Mouse (Mus musculus): Measurements from ENCODE around the gene Wdr60. TPM values are rescaled to one million over a fixed set of nuclear protein-coding genes. Genes with fewer than 3 reads are reported as not detected.

Gene Wdr60
- polyA plus RNA-seq (2014; fragmentation: Nextera tagmentation; extraction: Ambion mirVana) = 16.3 and 17.8 TPM in 2 replicates

DNA sequence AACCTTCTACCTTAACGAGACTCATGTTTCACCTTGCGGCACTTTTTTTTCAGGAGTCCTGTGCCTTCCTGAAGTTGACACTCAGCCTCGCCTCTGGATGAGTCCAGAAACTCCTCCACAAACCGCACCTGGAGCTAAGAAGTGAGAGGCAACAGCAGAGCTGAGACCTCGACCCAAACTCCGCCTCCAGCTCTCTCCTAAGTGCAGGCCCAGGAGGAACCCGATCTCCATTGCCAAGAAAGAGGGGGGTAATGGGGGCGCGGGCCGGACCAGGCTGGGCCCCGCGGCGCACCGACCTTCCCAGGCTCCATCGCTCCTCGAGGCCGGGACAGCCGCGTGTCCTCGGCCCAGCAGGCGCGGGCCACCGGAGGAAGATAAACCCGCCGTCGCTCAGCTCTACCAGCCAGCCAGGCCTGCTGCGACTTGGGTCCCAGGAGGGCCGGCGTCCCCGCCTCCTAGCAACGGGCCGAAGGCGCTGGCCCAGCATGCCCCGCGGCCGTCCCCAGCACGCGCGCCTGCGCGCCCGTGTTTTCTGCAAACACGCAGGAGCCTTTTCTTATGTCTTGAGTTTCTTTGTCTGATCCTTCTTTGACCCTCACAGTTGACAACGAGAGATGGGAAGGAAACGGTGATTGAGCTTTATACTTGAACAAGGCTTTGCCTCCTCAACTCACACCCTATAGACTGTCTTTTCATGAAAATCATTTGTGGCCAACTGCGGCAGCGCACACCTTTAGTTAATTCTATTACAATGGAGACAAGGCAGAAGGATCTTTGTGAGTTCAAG is at the start of gene Wdr60:
TSS of gene Wdr60 (minus strand) at position 468 of the 787 bp plus-strand sequence.
- ATAC-seq (replicated peaks; ENCODE audit: low FRiP score, low TSS enrichment, low read depth) (peak; percentile 99), DNase-seq (ENCODE audit: low spot score) (peak; percentile 90)
- Histone ChIP-seq H3K27me3 (replicated peaks; ENCODE audit: control insufficient read depth, insufficient read depth, low read length) (no peaks in the 10 kb centered on the region), H3K4me1 (replicated peaks; ENCODE audit: control insufficient read depth, insufficient read depth, low read length) (peaks cover 4% of the 10 kb centered on the region), H3K9ac (ENCODE audit: low read length) (peak within 1 kb of the TSS; percentile 73), H3K4me3 (ENCODE audit: low read depth, low read length) (peak within 1 kb of the TSS; percentile 83), H3K9me3 (ENCODE audit: control insufficient read depth, low read length) (no peaks in the 10 kb centered on the region), H3K4me2 (ENCODE audit: low read length) (peak within 1 kb of the TSS; percentile 62), H3K27ac (ENCODE audit: low read depth) (peak within 1 kb of the TSS; percentile 79), H3K36me3 (ENCODE audit: control insufficient read depth, insufficient read depth, low read length) (no peaks in the 10 kb centered on the region)
- WGBS = 4% methylated on average over 47 of the region's 47 CpGs

DNA sequence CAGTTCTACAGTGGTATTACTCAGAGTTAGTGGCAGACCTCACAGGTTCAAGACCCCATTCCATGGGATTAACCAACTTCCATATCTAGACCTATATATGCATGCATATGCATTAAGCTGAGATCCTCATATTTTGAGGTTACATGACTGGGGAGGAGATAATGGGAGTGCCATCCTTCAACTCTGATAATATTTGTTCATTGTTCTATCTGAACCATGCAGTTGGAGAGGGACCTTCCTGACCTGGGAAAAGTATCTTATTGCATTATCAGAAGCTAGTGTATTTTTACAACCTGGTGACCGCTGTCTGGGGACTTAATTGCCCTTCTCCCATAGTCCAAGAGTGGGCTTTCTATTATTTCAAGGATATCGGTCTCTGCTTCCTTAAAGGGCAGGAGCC is 45.8 kb upstream of the Wdr60 start:
- H3K4me1 ChIP-seq (replicated peaks; ENCODE audit: control insufficient read depth, insufficient read depth, low read length) = no peaks in the 10 kb centered on the region
- DNase-seq (ENCODE audit: low spot score) = no peak
- no peak for ATAC-seq (replicated peaks; ENCODE audit: low FRiP score, low TSS enrichment, low read depth)
- no peak overlapping the region for H3K27ac ChIP-seq (ENCODE audit: low read depth)
- H3K4me3 ChIP-seq (ENCODE audit: low read depth, low read length) = no peak overlapping the region
- no peak overlapping the region for H3K9ac ChIP-seq (ENCODE audit: low read length)
- H3K27me3 ChIP-seq (replicated peaks; ENCODE audit: control insufficient read depth, insufficient read depth, low read length) = no peaks in the 10 kb centered on the region
- no peaks in the 10 kb centered on the region for H3K9me3 ChIP-seq (ENCODE audit: control insufficient read depth, low read length)
- H3K36me3 ChIP-seq (ENCODE audit: control insufficient read depth, insufficient read depth, low read length) = no peaks in the 10 kb centered on the region
- H3K4me2 ChIP-seq (ENCODE audit: low read length) = no peak overlapping the region
- 62% methylated on average over 2 of the region's 2 CpGs for WGBS

DNA sequence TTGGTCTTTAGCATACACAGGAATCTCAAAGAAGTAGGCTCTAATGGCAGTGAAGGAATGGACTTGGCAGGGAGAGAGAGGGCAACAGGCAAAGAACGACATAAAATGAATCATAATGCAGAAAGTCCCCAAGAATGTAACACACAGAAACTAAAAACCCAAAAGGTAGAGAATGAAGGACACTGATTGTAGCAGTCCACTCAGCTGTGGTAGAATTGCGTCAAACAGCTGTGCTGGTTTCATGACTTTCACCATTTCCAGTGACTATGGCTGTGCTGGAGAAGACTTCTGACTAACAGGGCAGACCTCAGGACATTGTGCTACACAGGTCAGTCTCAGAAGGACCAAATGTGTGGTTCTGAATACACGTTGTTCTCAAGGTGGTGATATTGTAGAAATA is 45.0 kb upstream of the Wdr60 start:
- H3K4me2 ChIP-seq (ENCODE audit: low read length) = no peak overlapping the region
- no peaks in the 10 kb centered on the region for H3K4me1 ChIP-seq (replicated peaks; ENCODE audit: control insufficient read depth, insufficient read depth, low read length)
- no peaks in the 10 kb centered on the region for H3K27me3 ChIP-seq (replicated peaks; ENCODE audit: control insufficient read depth, insufficient read depth, low read length)
- no peak overlapping the region for H3K4me3 ChIP-seq (ENCODE audit: low read depth, low read length)
- no peak for ATAC-seq (replicated peaks; ENCODE audit: low FRiP score, low TSS enrichment, low read depth)
- no peaks in the 10 kb centered on the region for H3K36me3 ChIP-seq (ENCODE audit: control insufficient read depth, insufficient read depth, low read length)
- H3K27ac ChIP-seq (ENCODE audit: low read depth) = no peak overlapping the region
- WGBS = 84% methylated on average over 3 of the region's 3 CpGs
- H3K9ac ChIP-seq (ENCODE audit: low read length) = no peak overlapping the region
- no peak for DNase-seq (ENCODE audit: low spot score)
- H3K9me3 ChIP-seq (ENCODE audit: control insufficient read depth, low read length) = no peaks in the 10 kb centered on the region

DNA sequence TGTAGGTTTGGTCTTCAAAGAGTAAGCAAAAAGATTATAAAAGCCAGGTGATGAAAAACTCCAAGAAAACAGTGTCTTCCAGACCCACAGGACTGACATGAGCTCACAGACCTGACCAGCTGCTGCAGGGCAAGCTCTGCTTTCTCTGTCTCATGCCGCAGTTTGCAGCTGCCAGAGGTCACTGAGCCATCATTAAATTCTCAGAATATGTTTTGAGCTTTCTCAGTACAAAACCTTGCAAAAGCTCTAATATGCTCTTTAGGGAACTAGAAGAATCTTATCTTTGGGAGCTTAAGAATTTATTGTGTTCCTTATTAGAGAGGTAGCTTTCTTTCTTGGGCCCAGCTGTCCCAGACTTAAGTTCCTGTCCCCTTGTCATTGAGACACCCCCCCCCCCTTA is 43.2 kb upstream of the Wdr60 start:
- Histone ChIP-seq H3K27ac (ENCODE audit: low read depth) (no peak overlapping the region), H3K9ac (ENCODE audit: low read length) (no peak overlapping the region), H3K4me1 (replicated peaks; ENCODE audit: control insufficient read depth, insufficient read depth, low read length) (no peaks in the 10 kb centered on the region), H3K4me2 (ENCODE audit: low read length) (no peak overlapping the region), H3K27me3 (replicated peaks; ENCODE audit: control insufficient read depth, insufficient read depth, low read length) (no peaks in the 10 kb centered on the region), H3K36me3 (ENCODE audit: control insufficient read depth, insufficient read depth, low read length) (no peaks in the 10 kb centered on the region), H3K4me3 (ENCODE audit: low read depth, low read length) (no peak overlapping the region), H3K9me3 (ENCODE audit: control insufficient read depth, low read length) (no peaks in the 10 kb centered on the region)
- ATAC-seq (replicated peaks; ENCODE audit: low FRiP score, low TSS enrichment, low read depth) = no peak
- WGBS = 43% methylated on average over 1 of the region's 1 CpGs
- DNase-seq (ENCODE audit: low spot score) = no peak

DNA sequence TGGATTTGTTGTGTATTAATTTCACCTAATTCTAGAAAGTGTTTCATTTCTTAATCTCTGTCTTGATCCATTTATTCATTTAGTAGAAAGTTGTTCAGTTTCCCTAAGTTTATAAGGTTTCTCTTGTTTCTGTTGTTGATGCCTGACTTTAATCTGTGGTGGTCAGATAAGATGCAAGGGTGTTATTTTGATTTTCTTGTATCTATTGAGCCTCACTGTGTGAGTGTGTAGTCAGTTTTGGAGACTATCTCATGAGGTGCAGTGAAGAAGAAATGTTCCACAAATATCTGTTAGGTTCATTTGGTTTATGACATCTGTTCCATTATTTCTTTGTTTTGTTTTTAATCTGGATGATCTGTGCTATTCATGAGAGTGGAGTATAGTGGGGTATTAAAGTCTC is 39.4 kb upstream of the Wdr60 start:
- no peak overlapping the region for H3K4me3 ChIP-seq (ENCODE audit: low read depth, low read length)
- no peaks in the 10 kb centered on the region for H3K36me3 ChIP-seq (ENCODE audit: control insufficient read depth, insufficient read depth, low read length)
- no peak for ATAC-seq (replicated peaks; ENCODE audit: low FRiP score, low TSS enrichment, low read depth)
- no peaks in the 10 kb centered on the region for H3K4me1 ChIP-seq (replicated peaks; ENCODE audit: control insufficient read depth, insufficient read depth, low read length)
- H3K9ac ChIP-seq (ENCODE audit: low read length) = no peak overlapping the region
- DNase-seq (ENCODE audit: low spot score) = no peak
- no peak overlapping the region for H3K27ac ChIP-seq (ENCODE audit: low read depth)
- H3K4me2 ChIP-seq (ENCODE audit: low read length) = no peak overlapping the region
- H3K27me3 ChIP-seq (replicated peaks; ENCODE audit: control insufficient read depth, insufficient read depth, low read length) = no peaks in the 10 kb centered on the region
- H3K9me3 ChIP-seq (ENCODE audit: control insufficient read depth, low read length) = no peaks in the 10 kb centered on the region

DNA sequence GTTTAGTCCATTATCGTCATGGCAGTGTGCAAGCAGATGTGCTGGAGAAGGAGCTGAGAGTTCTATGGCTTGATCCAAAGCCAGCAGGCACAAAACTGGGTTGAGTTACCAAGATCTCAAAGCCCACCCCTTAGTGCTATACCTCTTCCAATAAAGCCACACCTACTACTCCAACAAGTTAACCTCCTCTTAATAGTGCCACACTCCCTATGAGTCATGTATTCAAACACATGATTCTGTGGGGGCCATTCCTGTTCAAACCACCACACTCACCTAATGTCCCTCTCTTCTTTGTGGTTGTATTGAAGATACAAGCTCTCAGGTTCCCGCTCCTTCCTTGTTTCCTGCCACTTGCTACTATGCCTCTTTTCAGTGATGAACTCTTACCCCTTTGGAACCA is 37.1 kb upstream of the Wdr60 start:
- H3K9ac ChIP-seq (ENCODE audit: low read length) = no peak overlapping the region
- DNase-seq (ENCODE audit: low spot score) = no peak

DNA sequence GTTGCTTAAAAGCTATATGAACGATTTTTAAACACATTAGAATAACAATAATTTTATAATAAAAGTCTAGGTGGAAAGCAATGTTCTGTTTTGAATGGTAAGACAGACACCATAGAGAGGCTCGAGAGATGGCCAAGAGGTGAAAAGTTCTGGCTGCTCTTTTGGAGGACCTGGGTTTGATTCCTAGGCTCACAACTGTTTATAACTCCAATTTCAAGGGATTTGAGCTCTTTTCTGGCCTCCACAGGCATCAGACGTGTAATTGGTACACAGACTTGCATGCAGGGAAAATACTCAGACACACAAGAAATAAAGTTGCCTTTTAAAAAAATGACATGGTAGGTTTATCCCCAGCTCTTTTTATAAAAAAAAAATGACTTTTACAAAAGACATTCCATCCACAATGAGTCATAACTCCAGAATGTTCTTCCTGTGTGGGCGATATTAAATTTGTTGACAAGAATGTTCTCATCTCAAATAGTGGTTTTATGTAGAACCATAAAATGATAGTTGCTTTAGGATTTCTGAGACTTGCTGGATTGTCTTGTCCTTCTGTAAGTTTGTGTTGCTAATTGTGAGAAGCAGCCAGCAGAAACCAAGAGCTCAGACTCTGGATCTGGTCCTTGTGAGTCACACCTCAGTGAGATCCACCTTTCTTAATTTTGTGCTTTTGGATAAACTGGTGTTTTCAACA is 30.9 kb upstream of the Wdr60 start:
- ATAC-seq (replicated peaks; ENCODE audit: low FRiP score, low TSS enrichment, low read depth) (no peak), DNase-seq (ENCODE audit: low spot score) (no peak)
- WGBS = 66% methylated on average over 4 of the region's 4 CpGs
- Histone ChIP-seq H3K27ac (ENCODE audit: low read depth) (no peak overlapping the region), H3K9me3 (ENCODE audit: control insufficient read depth, low read length) (no peaks in the 10 kb centered on the region), H3K4me3 (ENCODE audit: low read depth, low read length) (no peak overlapping the region), H3K4me1 (replicated peaks; ENCODE audit: control insufficient read depth, insufficient read depth, low read length) (no peaks in the 10 kb centered on the region), H3K4me2 (ENCODE audit: low read length) (no peak overlapping the region), H3K36me3 (ENCODE audit: control insufficient read depth, insufficient read depth, low read length) (no peaks in the 10 kb centered on the region), H3K27me3 (replicated peaks; ENCODE audit: control insufficient read depth, insufficient read depth, low read length) (no peaks in the 10 kb centered on the region), H3K9ac (ENCODE audit: low read length) (no peak overlapping the region)

More for the DNA sequence above, 37.1 kb upstream of the Wdr60 start:
- no peaks in the 10 kb centered on the region for H3K4me1 ChIP-seq (replicated peaks; ENCODE audit: control insufficient read depth, insufficient read depth, low read length)
- H3K36me3 ChIP-seq (ENCODE audit: control insufficient read depth, insufficient read depth, low read length) = no peaks in the 10 kb centered on the region
- no peak overlapping the region for H3K27ac ChIP-seq (ENCODE audit: low read depth)
- WGBS = 85% methylated on average over 2 of the region's 2 CpGs
- no peaks in the 10 kb centered on the region for H3K27me3 ChIP-seq (replicated peaks; ENCODE audit: control insufficient read depth, insufficient read depth, low read length)
- H3K4me2 ChIP-seq (ENCODE audit: low read length) = no peak overlapping the region
- H3K4me3 ChIP-seq (ENCODE audit: low read depth, low read length) = no peak overlapping the region
- no peaks in the 10 kb centered on the region for H3K9me3 ChIP-seq (ENCODE audit: control insufficient read depth, low read length)
- ATAC-seq (replicated peaks; ENCODE audit: low FRiP score, low TSS enrichment, low read depth) = no peak; the same call in 1 of the 2 replicates

DNA sequence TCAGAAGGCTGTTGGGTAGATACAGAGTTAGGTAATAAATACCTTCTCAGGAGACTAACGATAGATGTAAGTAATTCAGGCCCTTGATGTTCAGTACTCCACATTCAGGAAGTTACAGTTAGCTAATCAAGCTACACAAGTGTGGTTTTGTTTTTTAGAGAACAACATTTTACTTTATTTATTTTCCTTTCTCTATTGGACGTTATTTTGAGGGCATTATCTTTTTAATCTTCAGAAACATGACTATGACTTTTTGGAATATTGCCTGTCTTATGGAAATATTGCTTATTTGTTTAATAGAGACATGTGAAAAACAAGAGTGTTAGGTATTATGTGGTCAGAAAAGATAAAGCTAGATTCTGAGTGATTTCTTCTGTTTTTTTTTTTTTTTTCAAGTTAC is 30.4 kb upstream of the Wdr60 start:
- ATAC-seq (replicated peaks; ENCODE audit: low FRiP score, low TSS enrichment, low read depth) = no peak
- 70% methylated on average over 2 of the region's 2 CpGs for whole genome bisulfite sequencing

More for the DNA sequence above, 30.4 kb upstream of the Wdr60 start:
- Histone ChIP-seq H3K27ac (ENCODE audit: low read depth) (no peak overlapping the region), H3K9me3 (ENCODE audit: control insufficient read depth, low read length) (no peaks in the 10 kb centered on the region), H3K9ac (ENCODE audit: low read length) (no peak overlapping the region), H3K36me3 (ENCODE audit: control insufficient read depth, insufficient read depth, low read length) (no peaks in the 10 kb centered on the region), H3K27me3 (replicated peaks; ENCODE audit: control insufficient read depth, insufficient read depth, low read length) (no peaks in the 10 kb centered on the region), H3K4me3 (ENCODE audit: low read depth, low read length) (no peak overlapping the region), H3K4me2 (ENCODE audit: low read length) (no peak overlapping the region), H3K4me1 (replicated peaks; ENCODE audit: control insufficient read depth, insufficient read depth, low read length) (no peaks in the 10 kb centered on the region)
- no peak for DNase-seq (ENCODE audit: low spot score)
